Mouse (Mus musculus) ES-Bruce4 (cell line): ENCODE data around the gene Usp12. TPM values are rescaled to one million over a fixed set of nuclear protein-coding genes. Genes with fewer than 3 reads are reported as not detected.

Source experiments
- H3K27ac ChIP-seq: 2 replicates; pipeline ENCODE4 v1.5.1; 2012; ENCODE audit warnings: low read length, inconsistent platforms; ENCODE audit not compliant: insufficient read depth
- H3K27me3 ChIP-seq: 2 replicates; pipeline ENCODE4 v1.6.1; 2012; ENCODE audit warnings: mild to moderate bottlenecking, low read length, inconsistent platforms; ENCODE audit not compliant: control insufficient read depth, poor library complexity, insufficient read depth, severe bottlenecking
- H3K36me3 ChIP-seq: 2 replicates; pipeline ENCODE4 v1.6.1; 2012; ENCODE audit warnings: inconsistent platforms, mild to moderate bottlenecking, low read length, moderate library complexity; ENCODE audit not compliant: control insufficient read depth, poor library complexity, insufficient read depth, severe bottlenecking
- H3K4me1 ChIP-seq: one replicate; pipeline ENCODE4 v1.8.1; 2011; ENCODE audit warnings: low read length; ENCODE audit not compliant: control insufficient read depth, insufficient read depth
- H3K4me3 ChIP-seq: 2 replicates; pipeline ENCODE4 v1.5.1; 2011; ENCODE audit warnings: low read depth, mild to moderate bottlenecking, low read length
- H3K9ac ChIP-seq: 2 replicates; pipeline ENCODE4 v1.6.1; 2012; ENCODE audit warnings: low read depth, mild to moderate bottlenecking, inconsistent platforms; ENCODE audit not compliant: poor library complexity, severe bottlenecking
- H3K9me3 ChIP-seq: replicated peaks from 2 replicates; pipeline ENCODE4 v1.6.1; 2012; ENCODE audit warnings: mild to moderate bottlenecking, low read length, inconsistent platforms; ENCODE audit not compliant: control insufficient read depth, poor library complexity, insufficient read depth, severe bottlenecking
- CTCF ChIP-seq: IDR thresholded peaks from one replicate; pipeline ENCODE4 v1.8.1; 2011; ENCODE audit warnings: low read depth, low read length
- EP300 ChIP-seq: IDR thresholded peaks from 2 replicates; pipeline ENCODE4 v1.6.1; 2011; ENCODE audit warnings: low read depth, low read length; ENCODE audit not compliant: insufficient read depth
- POLR2A ChIP-seq: IDR thresholded peaks from one replicate; pipeline ENCODE4 v1.8.1; 2011; ENCODE audit warnings: low read length; ENCODE audit not compliant: insufficient read depth
- polyA plus RNA-seq: library from polyadenylated mRNA; stranded (reverse); fragments of >200 nt; gene quantifications from 2 replicates; pipeline ENCODE4 v1.2.4, GENCODE M21; 2011; ENCODE audit warnings: low read depth; ENCODE audit not compliant: missing spikeins, insufficient read depth, insufficient read length

Usp12 gene
- 45.5 and 57.2 TPM in 2 replicates for polyA plus RNA-seq

- H3K27ac ChIP-seq: peak within 1 kb of the TSS; percentile 47
- peak within 1 kb of the TSS; percentile 86 for H3K4me3 ChIP-seq
- no peaks in the 10 kb centered on the region for H3K36me3 ChIP-seq
- H3K9me3 ChIP-seq: no peaks in the 10 kb centered on the region
- peak within 1 kb of the TSS; percentile 94 for H3K9ac ChIP-seq
- H3K4me1 ChIP-seq: peaks cover 2% of the 10 kb centered on the region
- TF ChIP-seq CTCF: no peak
- peak; percentile 73; the same call in 1 of the 2 replicates for TF ChIP-seq EP300
- H3K27me3 ChIP-seq: no peaks in the 10 kb centered on the region
These were observed at the start of gene Usp12 for GRCm38 (mm10) chr5:146794853-146795252. Gene Usp12, minus strand, starts transcription at chr5:146795006.

GRCm38 (mm10) chr5:146844301-146844941 lies 49.6 kb upstream of the Usp12 start:
- Histone ChIP-seq H3K9ac (peak overlapping the region; percentile 55), H3K27ac (no peak overlapping the region), H3K9me3 (no peaks in the 10 kb centered on the region), H3K36me3 (0 out of 2 replicates have a peak, but pooled peaks cover 2% of the 10 kb centered on the region), H3K27me3 (no peaks in the 10 kb centered on the region; the same call in 1 of the 2 replicates), H3K4me3 (peak overlapping the region; percentile 74), H3K4me1 (no peaks in the 10 kb centered on the region)
- TF ChIP-seq EP300: no peak
- peak; percentile 30 for TF ChIP-seq CTCF

GRCm38 (mm10) chr5:146841996-146842395 lies 47.2 kb upstream of the Usp12 start:
- no peak for TF ChIP-seq CTCF
- TF ChIP-seq POLR2A: no peak
- TF ChIP-seq EP300: no peak
- Histone ChIP-seq H3K9me3 (no peaks in the 10 kb centered on the region), H3K4me3 (no peak overlapping the region), H3K9ac (no peak overlapping the region), H3K36me3 (peaks cover 14% of the 10 kb centered on the region), H3K27ac (no peak overlapping the region), H3K4me1 (no peaks in the 10 kb centered on the region), H3K27me3 (no peaks in the 10 kb centered on the region; the same call in 1 of the 2 replicates)

- peaks cover 21% of the 10 kb centered on the region for H3K36me3 ChIP-seq
- H3K9ac ChIP-seq: no peak overlapping the region
- TF ChIP-seq POLR2A (no peak), CTCF (no peak), EP300 (no peak)
- H3K27me3 ChIP-seq: no peaks in the 10 kb centered on the region
- H3K4me1 ChIP-seq: no peaks in the 10 kb centered on the region
- no peak overlapping the region for H3K27ac ChIP-seq
- no peak overlapping the region for H3K4me3 ChIP-seq
- H3K9me3 ChIP-seq: no peaks in the 10 kb centered on the region
These were observed 46.5 kb upstream of the Usp12 start for GRCm38 (mm10) chr5:146841301-146841700.

GRCm38 (mm10) chr5:146840422-146840821 lies 45.6 kb upstream of the Usp12 start:
- TF ChIP-seq EP300: no peak
- TF ChIP-seq POLR2A: no peak
- TF ChIP-seq CTCF: no peak
- no peak overlapping the region for H3K4me3 ChIP-seq
- H3K9me3 ChIP-seq: no peaks in the 10 kb centered on the region
- H3K9ac ChIP-seq: no peak overlapping the region
- H3K4me1 ChIP-seq: no peaks in the 10 kb centered on the region
- no peaks in the 10 kb centered on the region for H3K27me3 ChIP-seq
- peaks cover 30% of the 10 kb centered on the region for H3K36me3 ChIP-seq
- no peak overlapping the region for H3K27ac ChIP-seq

GRCm38 (mm10) chr5:146839760-146840159 lies 45.0 kb upstream of the Usp12 start:
- no peak overlapping the region for H3K9ac ChIP-seq
- TF ChIP-seq POLR2A (no peak), EP300 (no peak), CTCF (no peak)
- H3K9me3 ChIP-seq: no peaks in the 10 kb centered on the region
- no peaks in the 10 kb centered on the region for H3K4me1 ChIP-seq
- no peak overlapping the region for H3K4me3 ChIP-seq
- H3K36me3 ChIP-seq: peaks cover 36% of the 10 kb centered on the region
- no peaks in the 10 kb centered on the region for H3K27me3 ChIP-seq
- H3K27ac ChIP-seq: no peak overlapping the region
